In the genomic region with DNA sequence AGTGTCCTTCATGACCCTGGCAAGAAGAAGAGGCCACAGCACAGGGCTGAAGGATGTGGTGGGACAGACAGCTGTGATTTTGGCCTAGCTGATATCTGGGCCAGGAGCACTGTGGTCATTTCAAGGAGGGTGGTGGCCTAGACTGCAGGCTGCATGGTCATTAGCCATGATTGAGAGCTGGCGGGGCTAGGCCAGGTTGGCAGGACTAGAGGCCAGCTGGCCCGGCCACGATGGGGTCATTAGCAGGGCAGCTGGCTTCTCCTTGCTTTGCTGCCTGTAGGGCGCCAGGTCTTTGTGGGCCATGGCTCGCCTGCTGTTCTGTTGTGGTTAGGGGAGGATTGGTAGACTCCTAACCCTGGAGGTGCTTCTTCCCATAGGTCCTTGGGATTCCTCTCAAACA, we compare ENCODE assay signal across 9 mouse cellular contexts. TPM values are rescaled to one million over a fixed set of nuclear protein-coding genes. Genes with fewer than 3 reads are reported as not detected.
A peak's percentile ranks its signal among the peaks of the same experiment; 100 is the strongest.
DNase-seq lines count a peak whose midpoint lies in the region; ATAC-seq lines count a peak whose summit lies in the region.
"Had no signal": no experiment of that assay in that cellular context is flagged by ENCODE, and none has a peak within 500 bp of the region (broad histone marks: within the 10 kb centered on the region; RNA-seq: fewer than 3 reads in every experiment).

No protein-coding gene starts in this region.

- peaks cover 8% of the 10 kb centered on the region for H3K36me3 ChIP-seq in hindbrain, embryonic 15.5 days

- H3K4me2 ChIP-seq in hindbrain, embryonic 15.5 days, result peak overlapping the region; percentile 2; the same call in 1 of the 2 replicates
- H3K4me2 ChIP-seq: embryonic facial prominence, embryonic 12.5 days; midbrain, embryonic 12.5 days had no signal

- no peak overlapping the region for H3K9ac ChIP-seq in hindbrain, embryonic 15.5 days
- H3K9ac ChIP-seq: embryonic facial prominence, embryonic 12.5 days; midbrain, embryonic 12.5 days had no signal

- DNase-seq in 3T3-L1 (ENCODE audit: low read depth, low spot score), result peak; percentile 45
- DNase-seq in MN1 (ENCODE audit: low spot score), result peak; percentile 65
- peak; percentile 60 to 77 for DNase-seq in gastrocnemius, adult 8-10 months (ENCODE audit: low spot score in 2 of 2)
- DNase-seq in left cerebral cortex, adult 11 months (ENCODE audit: low spot score), result no peak
- DNase-seq in left cerebral cortex, adult 9 months (ENCODE audit: low spot score in 2 of 2), result no peak
- no peak for DNase-seq in kidney, postnatal 14 days

- H3K4me1 ChIP-seq in hindbrain, embryonic 15.5 days (replicated peaks), result peaks cover 56% of the 10 kb centered on the region

- ATAC-seq in hindbrain, embryonic 15.5 days (ENCODE audit: low FRiP score, low read depth), result no peak

- no peaks in the 10 kb centered on the region for H3K9me3 ChIP-seq in hindbrain, embryonic 15.5 days
- H3K9me3 ChIP-seq: embryonic facial prominence, embryonic 12.5 days; midbrain, embryonic 12.5 days had no signal

- 46% methylated on average over 5 of the region's 5 CpGs for WGBS in hindbrain, embryonic 15.5 days

- H3K27ac ChIP-seq in hindbrain, embryonic 15.5 days (replicated peaks), result no peak overlapping the region
- H3K27ac ChIP-seq: embryonic facial prominence, embryonic 12.5 days; midbrain, embryonic 12.5 days had no signal

- H3K4me3 ChIP-seq in hindbrain, embryonic 15.5 days, result no peak overlapping the region
- H3K4me3 ChIP-seq: embryonic facial prominence, embryonic 12.5 days; midbrain, embryonic 12.5 days had no signal

- no peaks in the 10 kb centered on the region for H3K27me3 ChIP-seq in hindbrain, embryonic 15.5 days
- H3K27me3 ChIP-seq: embryonic facial prominence, embryonic 12.5 days had no signal

RNA-seq across cellular contexts. Expression of gene Gdpd5, which starts 4.8 kb away (rescaled TPM):
- 1 to 10 TPM; 5.0 to 5.9 (median 5.1) TPM for total RNA-seq in gastrocnemius, adult 8-10 months (2022)
- 43.8 and 49.3 TPM in 2 replicates for polyA plus RNA-seq in hindbrain, embryonic 15.5 days (2015; fragmentation: Nextera tagmentation; extraction: Ambion mirVana)

RNA-seq across cellular contexts. Expression of gene Serpinh1, which starts 33.0 kb away (rescaled TPM):
- total RNA-seq in gastrocnemius, adult 8-10 months (2022), result 10 to 100 TPM; 26.1 to 49.0 (median 33.7) TPM
- 286 and 303 TPM in 2 replicates for polyA plus RNA-seq in hindbrain, embryonic 15.5 days (2015; fragmentation: Nextera tagmentation; extraction: Ambion mirVana)

Comparison
In these comparisons a context has a peak if more than half of its experiments do, and no peak if none do; other contexts are left out.
1. DNase-seq: peak in 3T3-L1 (single experiment), MN1 (single experiment) and gastrocnemius, adult 8-10 months (2 of 2); none in left cerebral cortex, adult 11 months (single experiment), left cerebral cortex, adult 9 months (0 of 2) and kidney, postnatal 14 days (single experiment).